Mouse (Mus musculus): ENCODE results near the gene Ncbp3. TPM values are rescaled to one million over a fixed set of nuclear protein-coding genes. Genes with fewer than 3 reads are reported as not detected.

Gene Ncbp3
- polyA plus RNA-seq, 1 experiment from 2014 or later: 9.1 TPM

- WGBS: 89% methylated on average over 6 of the region's 6 CpGs
- Histone ChIP-seq H3K36me3 (no peaks in the 10 kb centered on the region), H3K4me1 (no peaks in the 10 kb centered on the region), H3K4me3 (replicated peaks) (no peak overlapping the region), H3K4me2 (no peak overlapping the region), H3K27ac (replicated peaks) (no peak overlapping the region), H3K9me3 (replicated peaks) (no peaks in the 10 kb centered on the region), H3K9ac (replicated peaks) (no peak overlapping the region), H3K27me3 (replicated peaks) (no peaks in the 10 kb centered on the region)
- ATAC-seq (ENCODE audit: low FRiP score): no peak
Observed at GRCm38 (mm10) chr11:73126495-73126894, 78.9 kb downstream of the Ncbp3 start.

DNA sequence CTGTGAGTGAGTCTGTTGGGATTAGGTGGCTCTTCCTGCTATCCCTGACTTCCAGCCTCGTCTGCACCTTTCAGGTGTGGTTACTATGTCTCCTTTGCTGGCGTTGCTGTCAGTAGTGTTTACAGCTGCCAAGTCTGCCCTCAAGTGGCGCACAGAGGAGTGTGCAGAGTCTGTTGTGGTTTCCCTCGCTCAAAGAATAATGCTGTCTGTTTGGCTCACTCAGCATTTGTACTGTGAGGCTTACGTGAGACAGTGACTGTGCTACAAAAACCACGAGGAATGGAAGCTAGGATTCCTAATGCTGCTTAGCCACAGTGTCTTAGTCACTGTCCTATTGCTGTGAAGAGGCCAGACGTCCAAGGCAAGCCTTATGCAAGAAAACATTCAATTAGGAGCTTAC, 83.4 kb downstream of the Ncbp3 start:
- Histone ChIP-seq H3K27me3 (replicated peaks) (no peaks in the 10 kb centered on the region), H3K9me3 (replicated peaks) (no peaks in the 10 kb centered on the region), H3K4me1 (no peaks in the 10 kb centered on the region), H3K4me3 (replicated peaks) (no peak overlapping the region), H3K9ac (replicated peaks) (no peak overlapping the region), H3K4me2 (no peak overlapping the region), H3K27ac (replicated peaks) (no peak overlapping the region), H3K36me3 (no peaks in the 10 kb centered on the region)
- ATAC-seq (ENCODE audit: low FRiP score): no peak
- WGBS: 85% methylated on average over 7 of the region's 7 CpGs

GRCm38 (mm10) chr11:73132999-73133398, 85.4 kb downstream of the Ncbp3 start:
- no peak overlapping the region for H3K4me2 ChIP-seq
- no peak overlapping the region for H3K9ac ChIP-seq (replicated peaks)
- peaks cover 6% of the 10 kb centered on the region for H3K4me1 ChIP-seq
- ATAC-seq (ENCODE audit: low FRiP score): no peak
- H3K27me3 ChIP-seq (replicated peaks): no peaks in the 10 kb centered on the region
- H3K9me3 ChIP-seq (replicated peaks): no peaks in the 10 kb centered on the region
- WGBS: 94% methylated on average over 6 of the region's 6 CpGs
- H3K36me3 ChIP-seq: no peaks in the 10 kb centered on the region
- H3K27ac ChIP-seq (replicated peaks): no peak overlapping the region
- no peak overlapping the region for H3K4me3 ChIP-seq (replicated peaks)

DNA sequence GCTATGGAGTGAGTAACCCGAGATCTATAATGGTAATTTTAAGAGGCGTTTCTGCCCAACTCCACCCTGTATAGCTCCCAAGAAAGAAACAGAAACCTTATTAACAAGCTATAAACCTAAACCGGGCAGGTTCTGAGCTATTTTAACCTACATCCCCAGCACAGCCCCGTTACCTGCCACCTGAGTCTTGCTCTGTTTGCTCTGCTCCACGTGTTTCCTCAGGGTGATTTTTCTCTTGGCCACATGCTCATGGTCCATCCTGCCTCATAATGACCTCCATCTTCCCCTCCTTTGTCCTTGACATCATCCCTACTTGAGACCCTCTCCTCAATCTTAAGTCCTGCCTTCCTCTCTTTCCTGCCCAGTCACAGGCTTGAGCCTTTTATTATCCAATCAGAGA, 86.6 kb downstream of the Ncbp3 start:
- no peaks in the 10 kb centered on the region for H3K27me3 ChIP-seq (replicated peaks)
- H3K9me3 ChIP-seq (replicated peaks): no peaks in the 10 kb centered on the region
- WGBS: 97% methylated on average over 5 of the region's 5 CpGs
- no peak for ATAC-seq (ENCODE audit: low FRiP score)
- no peak overlapping the region for H3K4me2 ChIP-seq
- H3K36me3 ChIP-seq: no peaks in the 10 kb centered on the region
- H3K9ac ChIP-seq (replicated peaks): 0 out of 2 replicates have a peak overlapping the region, but pooled peaks have one; percentile 20
- no peak overlapping the region for H3K27ac ChIP-seq (replicated peaks)
- H3K4me1 ChIP-seq: peaks cover 10% of the 10 kb centered on the region
- no peak overlapping the region for H3K4me3 ChIP-seq (replicated peaks)

GRCm38 (mm10) chr11:73136587-73136986, 89.0 kb downstream of the Ncbp3 start:
- Histone ChIP-seq H3K4me3 (replicated peaks) (peak overlapping the region; percentile 80), H3K4me2 (peak overlapping the region; percentile 94), H3K9ac (replicated peaks) (no peak overlapping the region)

DNA sequence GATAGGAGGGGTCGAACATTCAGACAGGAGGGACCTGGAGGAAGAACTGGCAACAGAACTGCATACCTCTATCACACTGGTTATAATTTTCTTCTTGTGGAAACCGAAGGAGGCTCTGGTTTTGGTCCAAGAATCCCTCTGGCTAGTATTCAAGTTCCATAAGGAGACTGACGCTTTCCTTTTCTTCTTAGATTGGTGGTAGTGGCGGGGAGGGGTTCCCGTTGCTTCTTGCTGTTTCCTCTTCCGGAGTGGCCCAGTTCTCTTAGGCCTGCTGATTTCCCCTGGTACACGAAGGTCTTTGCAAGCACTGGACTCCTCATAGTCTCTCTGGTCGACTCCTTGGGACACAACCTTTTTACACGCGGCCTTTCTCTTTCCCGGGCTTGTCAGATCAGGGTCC, 89.5 kb downstream of the Ncbp3 start:
- peaks cover 10% of the 10 kb centered on the region for H3K4me1 ChIP-seq
- no peak overlapping the region; the same call in 1 of the 2 replicates for H3K9ac ChIP-seq (replicated peaks)
- H3K9me3 ChIP-seq (replicated peaks): no peaks in the 10 kb centered on the region
- H3K4me3 ChIP-seq (replicated peaks): peak overlapping the region; percentile 80
- H3K27me3 ChIP-seq (replicated peaks): no peaks in the 10 kb centered on the region
- no peaks in the 10 kb centered on the region for H3K36me3 ChIP-seq
- no peak for ATAC-seq (ENCODE audit: low FRiP score)
- peak overlapping the region; percentile 94 for H3K4me2 ChIP-seq
- H3K27ac ChIP-seq (replicated peaks): no peak overlapping the region
- WGBS: 36% methylated on average over 11 of the region's 11 CpGs

More at GRCm38 (mm10) chr11:73136587-73136986, 89.0 kb downstream of the Ncbp3 start:
- peaks cover 10% of the 10 kb centered on the region for H3K4me1 ChIP-seq
- H3K9me3 ChIP-seq (replicated peaks): no peaks in the 10 kb centered on the region
- no peak overlapping the region for H3K27ac ChIP-seq (replicated peaks)
- H3K27me3 ChIP-seq (replicated peaks): no peaks in the 10 kb centered on the region
- no peak for ATAC-seq (ENCODE audit: low FRiP score)
- 55% methylated on average over 6 of the region's 6 CpGs for WGBS
- H3K36me3 ChIP-seq: no peaks in the 10 kb centered on the region

DNA sequence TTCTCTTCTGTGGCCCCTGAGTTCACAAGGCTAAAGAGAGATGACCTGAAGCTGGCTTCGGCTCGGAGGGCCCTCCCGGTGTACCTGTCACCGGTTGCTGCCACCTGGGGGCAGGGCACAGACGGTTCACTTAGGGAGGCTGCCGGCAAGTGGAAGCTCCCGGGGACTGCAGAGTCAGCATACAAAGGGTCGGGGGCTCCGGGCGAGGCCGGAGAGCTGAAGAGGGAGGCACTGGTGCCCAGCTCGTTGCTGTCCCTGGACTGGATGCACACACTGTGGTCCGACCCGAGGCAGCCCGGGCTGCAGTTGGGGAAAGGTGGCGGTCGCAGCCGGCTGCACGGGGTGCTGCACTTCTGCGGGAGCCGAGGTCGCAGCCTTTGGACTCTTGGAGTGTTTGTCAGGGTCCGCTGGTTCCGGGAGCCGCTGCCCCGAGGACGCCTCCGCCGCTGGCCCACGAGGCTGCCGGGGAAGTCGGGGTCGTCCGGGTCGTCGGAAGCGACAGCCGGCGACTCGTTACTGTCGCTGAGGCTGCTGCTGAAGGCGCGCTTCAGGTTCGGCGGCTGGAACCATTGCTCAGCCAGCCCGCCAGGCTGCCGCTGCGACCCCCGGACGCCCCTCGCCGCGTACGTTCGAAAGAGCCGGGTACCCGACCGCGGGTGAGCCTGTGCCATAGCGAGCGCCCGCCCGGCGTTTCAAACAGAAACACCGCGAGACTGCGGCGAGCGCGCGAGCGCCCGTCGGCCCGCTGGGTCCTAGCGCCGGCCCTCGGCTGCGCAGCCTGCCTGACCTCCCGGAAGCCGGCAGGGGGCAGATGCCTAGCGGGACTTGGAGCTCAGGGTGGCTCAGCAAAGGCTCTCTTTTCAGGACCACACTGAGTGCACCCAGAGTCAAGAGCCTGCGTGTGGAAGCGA, 90.3 kb downstream of the Ncbp3 start, which contains the start of gene Haspin:
Haspin (minus strand) TSS at position 704 of the 911 bp plus-strand sequence.
- peaks cover 10% of the 10 kb centered on the region for H3K4me1 ChIP-seq
- H3K9me3 ChIP-seq (replicated peaks): no peaks in the 10 kb centered on the region
- WGBS: under 1% methylated on average over 84 of the region's 84 CpGs
- H3K4me3 ChIP-seq (replicated peaks): peak within 1 kb of the TSS; percentile 80
- ATAC-seq (ENCODE audit: low FRiP score): peak; percentile 97
- no peaks in the 10 kb centered on the region for H3K36me3 ChIP-seq
- no peak within 1 kb of the TSS for H3K27ac ChIP-seq (replicated peaks)
- peak within 1 kb of the TSS; percentile 94 for H3K4me2 ChIP-seq
- no peaks in the 10 kb centered on the region for H3K27me3 ChIP-seq (replicated peaks)
- H3K9ac ChIP-seq (replicated peaks): peak within 1 kb of the TSS; percentile 55

Other genes with a start within 250 kb of the Ncbp3 start
- gene Atp2a3, start 86.6 kb upstream of the Ncbp3 start, polyA plus RNA-seq (2015; fragmentation: Nextera tagmentation; extraction: Ambion mirVana): 0.75 and 12.6 TPM in 2 replicates
- gene P2rx1, start 48.7 kb upstream of the Ncbp3 start, polyA plus RNA-seq (2015; fragmentation: Nextera tagmentation; extraction: Ambion mirVana): 0.47 and 3.3 TPM in 2 replicates
- gene Camkk1, start 28.8 kb upstream of the Ncbp3 start, polyA plus RNA-seq (2015; fragmentation: Nextera tagmentation; extraction: Ambion mirVana): 30.9 and 34.7 TPM in 2 replicates
- gene Itgae, start 42.8 kb downstream of the Ncbp3 start, polyA plus RNA-seq (2015; fragmentation: Nextera tagmentation; extraction: Ambion mirVana): 0.19 and 2.7 TPM in 2 replicates
- gene Haspin, start 90.5 kb downstream of the Ncbp3 start, polyA plus RNA-seq (2015; fragmentation: Nextera tagmentation; extraction: Ambion mirVana): 2.4 and 5.7 TPM in 2 replicates
- 0.72 and 0.84 TPM in 2 replicates for gene P2rx5, start 112.6 kb downstream of the Ncbp3 start, polyA plus RNA-seq (2015; fragmentation: Nextera tagmentation; extraction: Ambion mirVana)
- 136 and 148 TPM in 2 replicates for gene Emc6, start 129.3 kb downstream of the Ncbp3 start, polyA plus RNA-seq (2015; fragmentation: Nextera tagmentation; extraction: Ambion mirVana)
- 118 and 133 TPM in 2 replicates for gene Tax1bp3, start 129.3 kb downstream of the Ncbp3 start, polyA plus RNA-seq (2015; fragmentation: Nextera tagmentation; extraction: Ambion mirVana)
- gene Ctns, start 151.3 kb downstream of the Ncbp3 start, polyA plus RNA-seq (2015; fragmentation: Nextera tagmentation; extraction: Ambion mirVana): 17.0 and 17.7 TPM in 2 replicates
- gene Shpk, start 151.7 kb downstream of the Ncbp3 start, polyA plus RNA-seq (2015; fragmentation: Nextera tagmentation; extraction: Ambion mirVana): 3.0 and 3.4 TPM in 2 replicates
- 2.0 and 2.4 TPM in 2 replicates for gene Trpv1, start 186.5 kb downstream of the Ncbp3 start, polyA plus RNA-seq (2015; fragmentation: Nextera tagmentation; extraction: Ambion mirVana)
- 0.20 and 0.29 TPM in 2 replicates for gene Trpv3, start 219.6 kb downstream of the Ncbp3 start, polyA plus RNA-seq (2015; fragmentation: Nextera tagmentation; extraction: Ambion mirVana)